ENCODE assay signal across 8 mouse cellular contexts in genomic region chr4:117926545-117927482, GRCm38 (mm10). TPM values are rescaled to one million over a fixed set of nuclear protein-coding genes. Genes with fewer than 3 reads are reported as not detected.
DNase-seq lines count a peak whose midpoint lies in the region; ATAC-seq and TF ChIP-seq lines count a peak whose summit lies in the region.

No protein-coding gene starts in this region.

- TF ChIP-seq CTCF in ES-Bruce4 (IDR thresholded peaks at IDR 0.05; ENCODE audit: low read depth, low read length) = no peak

- H3K9me3 ChIP-seq in ES-Bruce4 (replicated peaks; ENCODE audit: control insufficient read depth, insufficient read depth, low read length, poor library complexity, severe bottlenecking) = no peaks in the 10 kb centered on the region
- 0 out of 2 replicates have a peak, but pooled peaks cover 3% of the 10 kb centered on the region for H3K9me3 ChIP-seq in hindbrain, embryonic 12.5 days (replicated peaks)
- H3K9me3 ChIP-seq in limb, embryonic 15.5 days = no peaks in the 10 kb centered on the region

- H3K27ac ChIP-seq in ES-Bruce4 (ENCODE audit: insufficient read depth, low read length) = no peak overlapping the region
- 0 out of 2 replicates have a peak overlapping the region, but pooled peaks have one; percentile 40 for H3K27ac ChIP-seq in hindbrain, embryonic 12.5 days
- no peak overlapping the region for H3K27ac ChIP-seq in limb, embryonic 15.5 days

- no peaks in the 10 kb centered on the region for H3K4me1 ChIP-seq in ES-Bruce4 (ENCODE audit: control insufficient read depth, insufficient read depth, low read length)
- peaks cover 27% of the 10 kb centered on the region for H3K4me1 ChIP-seq in hindbrain, embryonic 12.5 days
- peaks cover 38% of the 10 kb centered on the region for H3K4me1 ChIP-seq in limb, embryonic 15.5 days

- TF ChIP-seq POLR2A in ES-Bruce4 (IDR thresholded peaks at IDR 0.05; ENCODE audit: insufficient read depth, low read length) = no peak

- no peaks in the 10 kb centered on the region for H3K36me3 ChIP-seq in ES-Bruce4 (ENCODE audit: control insufficient read depth, insufficient read depth, low read length, poor library complexity, severe bottlenecking)
- no peaks in the 10 kb centered on the region for H3K36me3 ChIP-seq in hindbrain, embryonic 12.5 days
- H3K36me3 ChIP-seq in limb, embryonic 15.5 days = no peaks in the 10 kb centered on the region

- H3K9ac ChIP-seq in ES-Bruce4 (ENCODE audit: low read depth, poor library complexity, severe bottlenecking) = peak overlapping the region; percentile 48
- H3K9ac ChIP-seq in hindbrain, embryonic 12.5 days = peak overlapping the region; percentile 68
- H3K9ac ChIP-seq in limb, embryonic 15.5 days = peak overlapping the region; percentile 31; the same call in 1 of the 2 replicates

- H3K27me3 ChIP-seq in ES-Bruce4 (ENCODE audit: control insufficient read depth, insufficient read depth, low read length, poor library complexity, severe bottlenecking) = no peaks in the 10 kb centered on the region; the same call in 1 of the 2 replicates
- peaks cover 82% of the 10 kb centered on the region for H3K27me3 ChIP-seq in hindbrain, embryonic 12.5 days
- H3K27me3 ChIP-seq in limb, embryonic 15.5 days = peaks cover 36% of the 10 kb centered on the region

- no peak for DNase-seq in cerebellum, adult 9-10 months
- DNase-seq in embryo, embryonic 11 days = peak; percentile 78
- peak; percentile 60 for DNase-seq in neural tube, embryonic 10.5 days (ENCODE audit: extremely low spot score, low spot score)
- DNase-seq in thymus, postnatal 25 days = peak; percentile 29

- peak overlapping the region; percentile 74 for H3K4me2 ChIP-seq in hindbrain, embryonic 12.5 days (replicated peaks)
- peak overlapping the region; percentile 88 for H3K4me2 ChIP-seq in limb, embryonic 15.5 days

- peak; percentile 36 for ATAC-seq in cerebellum, adult (ENCODE audit: insufficient number of reproducible peaks, low FRiP score, low TSS enrichment)
- ATAC-seq in hindbrain, embryonic 12.5 days (ENCODE audit: low FRiP score) = peak; percentile 73
- ATAC-seq in limb, embryonic 15.5 days (ENCODE audit: insufficient number of reproducible peaks, low FRiP score, low TSS enrichment, low read depth) = peak; percentile 46

- 1% methylated on average over 70 of the region's 71 CpGs for WGBS in hindbrain, embryonic 12.5 days
- 2% methylated on average over 71 of the region's 71 CpGs for WGBS in limb, embryonic 15.5 days

- peak overlapping the region; percentile 35 for H3K4me3 ChIP-seq in ES-Bruce4 (ENCODE audit: low read depth, low read length)
- H3K4me3 ChIP-seq in hindbrain, embryonic 12.5 days = peak overlapping the region; percentile 40
- H3K4me3 ChIP-seq in limb, embryonic 15.5 days = peak overlapping the region; percentile 48

- TF ChIP-seq EP300 in ES-Bruce4 (IDR thresholded peaks at IDR 0.05; ENCODE audit: insufficient read depth, low read depth, low read length) = no peak

RNA-seq across cellular contexts. Expression of gene Artn, which starts 2.7 kb away (rescaled TPM):
- 5.0 and 6.1 TPM in 2 replicates for polyA plus RNA-seq in ES-Bruce4 (2011; ENCODE audit: insufficient read depth, insufficient read length, low read depth, missing spikeins)
- polyA plus RNA-seq in hindbrain, embryonic 12.5 days (2016; fragmentation: Nextera tagmentation; extraction: Ambion mirVana) = 1.7 and 2.3 TPM in 2 replicates
- 5.4 and 5.7 TPM in 2 replicates for polyA plus RNA-seq in limb, embryonic 15.5 days (2015; fragmentation: Nextera tagmentation; extraction: Ambion mirVana)

RNA-seq across cellular contexts. Expression of gene Ipo13, which starts 12.0 kb away (rescaled TPM):
- 24.7 and 25.1 TPM in 2 replicates for polyA plus RNA-seq in ES-Bruce4 (2011; ENCODE audit: insufficient read depth, insufficient read length, low read depth, missing spikeins)
- polyA plus RNA-seq in hindbrain, embryonic 12.5 days (2016; fragmentation: Nextera tagmentation; extraction: Ambion mirVana) = 62.2 and 65.5 TPM in 2 replicates
- polyA plus RNA-seq in limb, embryonic 15.5 days (2015; fragmentation: Nextera tagmentation; extraction: Ambion mirVana) = 39.0 and 41.1 TPM in 2 replicates

RNA-seq across cellular contexts. Expression of gene Dph2, which starts 35.0 kb away (rescaled TPM):
- polyA plus RNA-seq in ES-Bruce4 (2011; ENCODE audit: insufficient read depth, insufficient read length, low read depth, missing spikeins) = 7.4 and 8.0 TPM in 2 replicates
- polyA plus RNA-seq in hindbrain, embryonic 12.5 days (2016; fragmentation: Nextera tagmentation; extraction: Ambion mirVana) = 20.5 and 22.4 TPM in 2 replicates
- polyA plus RNA-seq in limb, embryonic 15.5 days (2015; fragmentation: Nextera tagmentation; extraction: Ambion mirVana) = 16.2 and 16.8 TPM in 2 replicates

RNA-seq across cellular contexts. Expression of gene Atp6v0b, which starts 39.7 kb away (rescaled TPM):
- 102 and 115 TPM in 2 replicates for polyA plus RNA-seq in ES-Bruce4 (2011; ENCODE audit: insufficient read depth, insufficient read length, low read depth, missing spikeins)
- polyA plus RNA-seq in hindbrain, embryonic 12.5 days (2016; fragmentation: Nextera tagmentation; extraction: Ambion mirVana) = 267 and 289 TPM in 2 replicates
- polyA plus RNA-seq in limb, embryonic 15.5 days (2015; fragmentation: Nextera tagmentation; extraction: Ambion mirVana) = 229 and 243 TPM in 2 replicates

RNA-seq across cellular contexts. Expression of gene B4galt2, which starts 43.5 kb away (rescaled TPM):
- polyA plus RNA-seq in ES-Bruce4 (2011; ENCODE audit: insufficient read depth, insufficient read length, low read depth, missing spikeins) = 15.3 and 18.2 TPM in 2 replicates
- 43.9 and 44.3 TPM in 2 replicates for polyA plus RNA-seq in hindbrain, embryonic 12.5 days (2016; fragmentation: Nextera tagmentation; extraction: Ambion mirVana)
- polyA plus RNA-seq in limb, embryonic 15.5 days (2015; fragmentation: Nextera tagmentation; extraction: Ambion mirVana) = 23.1 and 27.6 TPM in 2 replicates
